Mouse (Mus musculus) spleen, adult 2 months (tissue): ENCODE data around the gene Eif5a.

ENCODE experiments used
- CTCF ChIP-seq: fragments of 200-500 bp; IDR thresholded peaks from 2 replicates; pipeline ENCODE4 v1.5.1; 2011; ENCODE audit warnings: mild to moderate bottlenecking, inconsistent platforms; ENCODE audit not compliant: insufficient read depth, insufficient read length, insufficient replicate concordance; ENCODE audit errors: extremely low read depth
- POLR2A ChIP-seq: fragments of 200-500 bp; IDR thresholded peaks from 2 replicates; pipeline ENCODE4 v1.6.1; 2011; ENCODE audit warnings: low read depth, low read length, inconsistent platforms

GRCm38 (mm10) chr11:69970775-69971174, 49.0 kb upstream of the Eif5a start:
- no peak for TF ChIP-seq CTCF
- TF ChIP-seq POLR2A, result no peak
